Mouse (Mus musculus) bone marrow, adult 2 months (tissue): Measurements from ENCODE around the gene Gabbr2. TPM values are rescaled to one million over a fixed set of nuclear protein-coding genes. Genes with fewer than 3 reads are reported as not detected.

Source experiments
- H3K27ac ChIP-seq: fragments of 200-500 bp; 2 replicates; pipeline ENCODE4 v1.5.1; 2012; ENCODE audit warnings: low read depth, mild to moderate bottlenecking, control low read depth, inconsistent platforms, low read length; ENCODE audit not compliant: control insufficient read depth, poor library complexity, insufficient read depth
- H3K4me1 ChIP-seq: fragments of 200-500 bp; 2 replicates; pipeline ENCODE4 v1.6.1; 2011; ENCODE audit warnings: low read length; ENCODE audit not compliant: control insufficient read depth, insufficient read depth
- H3K4me3 ChIP-seq: fragments of 200-500 bp; replicated peaks from 2 replicates; pipeline ENCODE3; 2011; ENCODE audit warnings: mild to moderate bottlenecking, low read depth, low read length, control low read depth; ENCODE audit not compliant: control insufficient read depth
- CTCF ChIP-seq: fragments of 200-500 bp; IDR thresholded peaks from 2 replicates; pipeline ENCODE4 v1.5.1; 2011; ENCODE audit warnings: low read length, control low read depth; ENCODE audit not compliant: control insufficient read depth, insufficient read depth
- POLR2A ChIP-seq: fragments of 200-500 bp; IDR thresholded peaks from 2 replicates; pipeline ENCODE4 v1.6.1; 2011; ENCODE audit warnings: low read depth, mild to moderate bottlenecking, control low read depth, low read length, borderline replicate concordance; ENCODE audit not compliant: control insufficient read depth
- WGBS: fragments of 180-500 bp; shearing (Covaris S2); methylation state at CpG from one replicate; pipeline ENCODE4 v1.1.7; 2018; 5-methylcytosine and 5-hydroxymethylcytosine counted together
- polyA plus RNA-seq: library from polyadenylated mRNA; stranded (reverse); fragments of >200 nt; gene quantifications from 2 replicates; pipeline ENCODE4 v1.2.4, GENCODE M21; 2011; ENCODE audit warnings: low replicate concordance; ENCODE audit not compliant: missing spikeins, insufficient read depth, insufficient read length

Gabbr2 gene
- polyA plus RNA-seq, 1 experiment: 1.1 TPM

- TF ChIP-seq POLR2A (no peak), CTCF (no peak)
- Histone ChIP-seq H3K4me3 (no peak overlapping the region), H3K4me1 (peaks cover 1% of the 10 kb centered on the region; the same call in 1 of the 2 replicates), H3K27ac (no peak overlapping the region)
- WGBS: 18% methylated on average over 2 of the region's 2 CpGs
These were observed 162.0 kb downstream of the Gabbr2 start for GRCm38 (mm10) chr4:46829656-46830055.

GRCm38 (mm10) chr4:46828141-46828571 lies 163.5 kb downstream of the Gabbr2 start:
- no peak overlapping the region for H3K27ac ChIP-seq
- no peak for TF ChIP-seq POLR2A
- no peak for TF ChIP-seq CTCF
- WGBS: 86% methylated on average over 5 of the region's 5 CpGs
- H3K4me1 ChIP-seq: peaks cover 1% of the 10 kb centered on the region; the same call in 1 of the 2 replicates
- no peak overlapping the region for H3K4me3 ChIP-seq

DNA sequence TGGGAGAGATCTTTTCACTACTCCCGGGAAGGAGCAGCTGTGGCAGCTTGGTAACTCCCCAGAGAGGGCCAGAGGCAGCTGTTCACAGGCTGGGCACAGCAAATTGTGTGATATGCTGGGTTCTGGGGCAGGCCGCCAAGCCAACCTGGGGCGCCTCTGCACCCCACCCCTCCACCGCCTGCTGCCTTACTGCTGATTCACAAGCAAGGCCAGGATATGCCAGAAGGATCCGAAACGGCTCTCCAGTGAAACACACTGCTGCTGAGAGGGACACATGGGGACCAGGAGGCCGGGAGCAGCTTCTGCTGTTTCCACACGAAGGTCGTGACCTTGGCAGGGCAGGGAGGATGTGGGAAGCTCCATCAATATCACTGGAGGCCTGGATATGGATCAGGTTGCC lies 164.2 kb downstream of the Gabbr2 start:
- peaks cover 1% of the 10 kb centered on the region; the same call in 1 of the 2 replicates for H3K4me1 ChIP-seq
- TF ChIP-seq POLR2A: no peak
- TF ChIP-seq CTCF: no peak
- 70% methylated on average over 9 of the region's 9 CpGs for WGBS
- H3K4me3 ChIP-seq: no peak overlapping the region
- no peak overlapping the region for H3K27ac ChIP-seq

GRCm38 (mm10) chr4:46825846-46826529 lies 165.7 kb downstream of the Gabbr2 start:
- Histone ChIP-seq H3K4me1 (peaks cover 1% of the 10 kb centered on the region; the same call in 1 of the 2 replicates), H3K4me3 (no peak overlapping the region), H3K27ac (no peak overlapping the region)
- WGBS: 89% methylated on average over 10 of the region's 10 CpGs
- TF ChIP-seq CTCF (no peak), POLR2A (no peak)

- Histone ChIP-seq H3K27ac (no peak overlapping the region), H3K4me3 (no peak overlapping the region), H3K4me1 (peaks cover 1% of the 10 kb centered on the region; the same call in 1 of the 2 replicates)
- TF ChIP-seq POLR2A (no peak), CTCF (no peak)
- 86% methylated on average over 14 of the region's 14 CpGs for WGBS
These were observed 167.9 kb downstream of the Gabbr2 start for GRCm38 (mm10) chr4:46823738-46824137.

DNA sequence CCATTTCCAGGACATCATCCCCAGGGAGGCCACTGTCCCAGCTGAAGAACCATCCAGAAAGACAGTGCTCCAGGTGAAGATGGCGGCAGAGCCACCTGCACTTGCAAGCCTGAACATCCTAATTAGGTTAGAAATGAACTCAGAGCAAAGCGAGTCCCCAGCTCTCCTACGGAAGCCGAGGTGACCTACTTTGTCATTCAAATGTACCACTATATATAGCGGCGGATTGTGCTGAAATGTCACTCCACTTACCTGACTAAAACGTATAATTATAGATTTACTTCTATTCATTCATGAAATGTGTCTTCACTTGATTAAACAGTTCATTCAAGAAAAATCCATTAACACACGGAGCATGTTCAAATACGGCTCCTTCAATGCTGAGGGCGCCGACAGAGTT lies 170.0 kb downstream of the Gabbr2 start:
- TF ChIP-seq POLR2A (no peak), CTCF (no peak)
- 82% methylated on average over 11 of the region's 11 CpGs for WGBS
- Histone ChIP-seq H3K4me3 (no peak overlapping the region), H3K4me1 (no peaks in the 10 kb centered on the region), H3K27ac (no peak overlapping the region)

- no peak overlapping the region for H3K27ac ChIP-seq
- no peak for TF ChIP-seq CTCF
- no peak for TF ChIP-seq POLR2A
- WGBS: 63% methylated on average over 4 of the region's 4 CpGs
- peaks cover 1% of the 10 kb centered on the region; the same call in 1 of the 2 replicates for H3K4me1 ChIP-seq
- H3K4me3 ChIP-seq: no peak overlapping the region
These were observed 176.7 kb downstream of the Gabbr2 start for GRCm38 (mm10) chr4:46814954-46815353.

DNA sequence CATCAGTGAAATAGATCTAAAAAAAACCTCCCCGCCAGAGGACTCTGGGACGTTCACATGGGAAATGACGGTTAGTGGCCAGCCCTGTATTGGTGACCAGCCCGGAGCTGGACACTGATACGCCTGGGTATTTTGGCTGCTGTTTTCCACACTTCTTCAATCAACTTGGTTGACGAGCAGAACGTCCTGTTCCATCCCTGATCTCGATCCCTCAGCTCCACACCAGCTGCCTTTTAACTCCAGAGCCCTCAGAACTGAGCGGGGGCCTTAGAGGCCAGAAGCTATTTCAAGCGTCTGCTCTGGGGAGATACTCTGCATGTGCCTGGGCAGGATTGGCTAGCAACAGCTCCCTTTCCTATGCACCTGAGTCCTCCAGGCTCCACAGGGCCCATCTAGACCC lies 177.4 kb downstream of the Gabbr2 start:
- 81% methylated on average over 10 of the region's 10 CpGs for WGBS

DNA sequence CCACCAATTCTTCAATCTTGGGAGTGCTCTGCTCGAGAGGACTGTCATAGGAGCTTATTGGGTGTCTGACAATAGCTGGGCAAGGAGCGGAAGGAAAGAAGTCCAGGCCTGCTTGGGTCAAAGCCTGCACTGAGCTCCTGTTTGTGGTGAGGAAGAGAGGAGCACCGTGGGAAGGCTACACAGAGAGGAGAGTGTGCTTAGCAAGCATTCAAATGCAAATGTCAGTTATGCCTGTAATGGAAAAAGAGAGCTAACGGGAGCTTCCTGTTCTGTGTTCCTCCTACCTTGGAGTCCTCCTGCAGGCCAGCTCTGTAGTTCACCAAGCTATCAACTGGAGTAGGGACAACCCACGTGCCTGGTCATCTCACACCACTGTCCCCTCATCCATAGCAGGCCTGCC lies 180.5 kb downstream of the Gabbr2 start:
- no peak overlapping the region for H3K27ac ChIP-seq
- 54% methylated on average over 5 of the region's 5 CpGs for WGBS
- peaks cover 1% of the 10 kb centered on the region; the same call in 1 of the 2 replicates for H3K4me1 ChIP-seq
- TF ChIP-seq POLR2A: no peak
- TF ChIP-seq CTCF: no peak
- no peak overlapping the region for H3K4me3 ChIP-seq

More for the DNA sequence above, 177.4 kb downstream of the Gabbr2 start:
- TF ChIP-seq POLR2A: no peak
- TF ChIP-seq CTCF: no peak
- Histone ChIP-seq H3K4me3 (no peak overlapping the region), H3K27ac (no peak overlapping the region), H3K4me1 (peaks cover 1% of the 10 kb centered on the region; the same call in 1 of the 2 replicates)
